Mouse (Mus musculus) C2C12 (cell line): Measurements from ENCODE around the gene Oas1e.

Experiments used
- CEBPB ChIP-seq: IDR thresholded peaks from one replicate; pipeline ENCODE4 v1.6.1; 2011; ENCODE audit warnings: low read depth, mild to moderate bottlenecking, control low read depth, moderate library complexity
- CTCF ChIP-seq: IDR thresholded peaks from one replicate; pipeline ENCODE4 v1.5.1; 2011; ENCODE audit not compliant: control insufficient read depth, insufficient read depth, insufficient read length
- FOSL1 ChIP-seq: IDR thresholded peaks from one replicate; pipeline ENCODE4 v1.8.0; 2011; ENCODE audit warnings: mild to moderate bottlenecking, low read length; ENCODE audit not compliant: poor library complexity, insufficient read depth, severe bottlenecking
- MAX ChIP-seq: IDR thresholded peaks from one replicate; pipeline ENCODE4 v1.6.1; 2011; ENCODE audit warnings: mild to moderate bottlenecking, control low read depth
- MYOD1 ChIP-seq: IDR thresholded peaks from one replicate; pipeline ENCODE4 v1.6.1; 2011; ENCODE audit warnings: low read depth; ENCODE audit not compliant: control insufficient read depth, insufficient read length
- MYOG ChIP-seq: IDR thresholded peaks from one replicate; pipeline ENCODE4 v1.6.1; 2011; ENCODE audit not compliant: control insufficient read depth, insufficient read length; ENCODE audit errors: extremely low read depth
- USF1 ChIP-seq: IDR thresholded peaks from one replicate; pipeline ENCODE4 v1.6.1; 2011; ENCODE audit warnings: low read depth, mild to moderate bottlenecking, control low read depth, moderate library complexity

DNA sequence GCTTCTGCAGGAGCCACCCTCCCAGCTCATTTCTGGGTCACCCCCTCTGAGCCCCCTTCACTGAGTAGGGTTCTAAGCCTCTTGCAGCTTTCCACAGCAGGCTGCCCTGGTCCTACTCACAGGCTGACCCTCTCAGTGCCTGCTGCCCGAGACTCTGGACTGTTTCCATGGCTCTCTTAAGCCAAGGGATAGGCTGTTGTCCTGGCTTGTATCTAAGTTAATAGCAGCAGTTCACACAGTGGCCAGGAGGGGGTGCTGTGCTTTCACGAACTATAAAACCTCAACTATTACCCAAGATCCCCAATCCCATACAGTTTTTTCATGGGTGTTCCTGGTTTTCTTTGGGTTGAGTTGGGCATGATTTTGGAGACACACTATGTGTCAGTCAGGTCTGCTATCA lies 2.3 kb downstream of the Oas1e start:
- TF ChIP-seq CTCF: no peak
- TF ChIP-seq MAX: no peak
- TF ChIP-seq USF1: no peak
- TF ChIP-seq CEBPB: no peak
- TF ChIP-seq MYOD1: no peak
- no peak for TF ChIP-seq MYOG
- TF ChIP-seq FOSL1: no peak
